Mouse (Mus musculus): Measurements from ENCODE around the gene Ncam1.

DNA sequence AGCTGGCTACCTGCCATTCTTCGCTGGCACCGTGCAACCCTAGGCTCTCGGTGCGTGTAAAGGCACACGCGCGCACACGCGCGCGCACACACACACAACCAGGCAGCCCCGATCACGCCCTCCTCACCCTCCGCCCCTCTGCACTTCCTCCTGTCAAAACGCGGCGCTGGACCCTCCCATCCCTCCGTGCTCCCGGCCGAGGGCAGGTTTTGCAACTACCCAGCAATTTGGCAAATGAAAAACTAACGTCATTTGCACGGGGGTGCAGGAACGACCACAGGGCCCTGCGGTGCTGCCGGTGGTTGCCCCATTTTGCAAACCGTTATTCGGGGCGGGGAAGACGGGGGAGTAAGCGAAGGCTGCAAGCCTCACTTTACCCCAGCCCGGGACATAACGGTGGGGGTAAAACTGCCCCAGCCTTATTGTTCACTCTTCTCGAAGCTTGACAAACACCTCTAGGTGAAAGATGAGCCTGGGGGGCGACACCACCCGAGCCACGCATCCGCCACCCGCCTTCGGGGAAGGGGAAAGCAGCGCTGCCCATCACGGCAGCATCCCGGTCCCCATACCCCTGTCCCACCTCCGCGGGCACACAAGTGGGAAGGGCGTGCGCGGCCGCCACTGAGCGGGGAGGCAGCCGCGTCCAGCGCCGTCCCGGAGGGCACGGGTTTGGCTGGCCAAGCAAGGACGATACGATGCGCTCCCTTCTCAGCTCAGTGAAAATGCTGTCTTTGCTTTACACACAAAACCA, 729 bp downstream of the Ncam1 start:
- TF ChIP-seq GATA1 (IDR thresholded peaks at IDR 0.05; ENCODE audit: borderline replicate concordance, low read length) (no peak), FLI1 (IDR thresholded peaks at IDR 0.05; ENCODE audit: low read length) (no peak)

All from megakaryocyte, embryonic 14.5 days (primary cell).